Mouse (Mus musculus) forebrain, embryonic 16.5 days (tissue): ENCODE measurements at regions not wholly inside any gene's neighbourhood (a gene's known extent, or its start where the extent isn't known, plus 50 kb on each side); places are given as distances from the start of the nearest gene placed in this dataset.

Experiments
- ATAC-seq: fragments of 200-750 bp; cut with Nextera tagmentation; 2 replicates; pipeline ENCODE4 v1.8.0; 2017; ENCODE audit warnings: mild to moderate bottlenecking, moderate library complexity
- H3K27ac ChIP-seq: fragments of 300-500 bp; sonication (generic); 2 replicates; pipeline ENCODE4 v1.5.1; 2014; ENCODE audit warnings: low read length, control low read depth
- H3K27me3 ChIP-seq: fragments of 300-500 bp; sonication (generic); replicated peaks from 2 replicates; pipeline ENCODE4 v1.6.1; 2014; ENCODE audit warnings: low read length; ENCODE audit not compliant: control insufficient read depth, insufficient read depth
- H3K36me3 ChIP-seq: fragments of 300-500 bp; sonication (generic); 2 replicates; pipeline ENCODE4 v1.6.1; 2014; ENCODE audit not compliant: control insufficient read depth, insufficient read depth
- H3K4me1 ChIP-seq: fragments of 300-500 bp; sonication (generic); replicated peaks from 2 replicates; pipeline ENCODE4 v1.6.1; 2014; ENCODE audit warnings: low read length; ENCODE audit not compliant: control insufficient read depth, insufficient read depth
- H3K4me2 ChIP-seq: fragments of 300-500 bp; sonication (generic); 2 replicates; pipeline ENCODE4 v1.6.1; 2014; ENCODE audit warnings: mild to moderate bottlenecking, low read length, control low read depth
- H3K4me3 ChIP-seq: fragments of 300-500 bp; sonication (generic); replicated peaks from 2 replicates; pipeline ENCODE4 v1.5.1; 2014; ENCODE audit warnings: mild to moderate bottlenecking, low read length, control low read depth
- H3K9ac ChIP-seq: fragments of 300-500 bp; sonication (generic); replicated peaks from 2 replicates; pipeline ENCODE4 v1.6.1; 2014; ENCODE audit warnings: low read depth, low read length, control low read depth
- H3K9me3 ChIP-seq: fragments of 300-500 bp; sonication (generic); 2 replicates; pipeline ENCODE4 v1.6.1; 2016; ENCODE audit warnings: low read length; ENCODE audit not compliant: control insufficient read depth
- WGBS: fragments of 180-500 bp; shearing (Covaris S2); extraction: QIAGEN DNeasy Blood & Tissue Kit; methylation state at CpG from one replicate; pipeline ENCODE4 v1.1.7; 2014; 5-methylcytosine and 5-hydroxymethylcytosine counted together

DNA sequence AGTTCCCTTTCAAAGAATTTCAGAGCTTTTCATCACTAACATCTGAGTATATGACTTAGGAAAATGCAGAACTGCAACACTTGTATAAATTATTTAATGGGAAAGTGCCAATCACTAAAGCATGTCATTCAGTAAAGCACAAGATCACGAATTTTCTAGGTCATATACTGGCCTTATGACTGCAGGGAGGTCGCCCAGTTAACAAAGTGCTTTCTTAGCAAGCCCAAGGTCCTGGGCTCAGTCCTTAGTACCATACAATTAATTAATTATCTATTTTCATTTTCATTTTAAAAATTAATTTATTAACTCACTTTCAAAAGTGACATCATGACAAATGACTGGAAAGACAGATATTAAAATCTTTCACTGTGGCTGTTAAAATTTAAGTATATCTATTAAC lies 228.5 kb upstream of the Atp2b1 start:
- Histone ChIP-seq H3K9ac (no peak overlapping the region), H3K9me3 (no peaks in the 10 kb centered on the region; the same call in 1 of the 2 replicates), H3K27ac (no peak overlapping the region), H3K4me3 (no peak overlapping the region), H3K36me3 (no peaks in the 10 kb centered on the region), H3K4me2 (no peak overlapping the region), H3K27me3 (no peaks in the 10 kb centered on the region), H3K4me1 (no peaks in the 10 kb centered on the region)
- WGBS, result 76% methylated on average over 2 of the region's 2 CpGs
- no peak for ATAC-seq

DNA sequence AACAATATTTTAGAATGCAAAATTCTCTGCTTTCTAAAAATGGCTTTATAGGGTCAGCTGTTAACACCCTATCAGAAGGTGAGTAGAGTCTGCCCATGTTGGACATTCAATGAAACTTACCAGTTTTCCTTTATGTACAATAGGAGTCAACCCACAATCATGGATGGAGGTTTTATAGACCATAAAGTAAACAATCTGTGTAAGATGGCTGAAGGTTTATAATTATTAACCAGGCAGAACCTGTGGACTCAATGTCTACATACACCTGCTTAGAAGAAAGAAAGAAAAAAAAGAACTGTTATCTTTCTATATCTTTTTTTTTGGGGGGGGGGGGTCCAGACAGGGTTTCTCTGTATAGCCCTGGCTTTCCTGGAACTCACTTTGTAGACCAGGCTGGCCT lies 227.8 kb upstream of the Atp2b1 start:
- H3K9me3 ChIP-seq, result no peaks in the 10 kb centered on the region; the same call in 1 of the 2 replicates
- H3K27ac ChIP-seq, result no peak overlapping the region
- H3K4me3 ChIP-seq, result no peak overlapping the region
- no peak overlapping the region for H3K9ac ChIP-seq
- ATAC-seq, result no peak
- no peaks in the 10 kb centered on the region for H3K4me1 ChIP-seq
- no peaks in the 10 kb centered on the region for H3K27me3 ChIP-seq
- no peak overlapping the region for H3K4me2 ChIP-seq
- H3K36me3 ChIP-seq, result no peaks in the 10 kb centered on the region

DNA sequence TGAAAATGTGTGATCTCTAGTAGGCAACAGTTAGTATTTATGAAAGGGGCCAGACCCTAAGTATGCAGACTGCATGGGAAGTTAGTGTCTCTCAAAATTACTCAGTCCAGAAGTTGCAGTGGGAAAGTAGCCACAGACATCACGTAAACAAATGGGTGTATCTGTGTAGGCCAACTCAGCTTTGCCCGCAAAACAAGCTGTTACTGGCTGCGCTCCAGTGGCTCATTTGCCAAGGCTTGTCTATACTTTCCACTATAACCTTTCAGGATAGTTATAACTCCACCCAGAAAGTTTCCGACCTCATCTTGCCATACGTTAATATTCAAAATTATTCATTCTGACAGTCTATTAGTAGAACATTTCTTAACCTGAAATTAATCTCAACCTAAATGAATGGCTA lies 222.4 kb upstream of the Atp2b1 start:
- H3K4me3 ChIP-seq, result no peak overlapping the region
- no peaks in the 10 kb centered on the region for H3K27me3 ChIP-seq
- no peak for ATAC-seq
- H3K4me1 ChIP-seq, result no peaks in the 10 kb centered on the region
- no peaks in the 10 kb centered on the region for H3K9me3 ChIP-seq
- 79% methylated on average over 5 of the region's 5 CpGs for WGBS
- no peak overlapping the region for H3K27ac ChIP-seq
- H3K9ac ChIP-seq, result no peak overlapping the region
- no peaks in the 10 kb centered on the region for H3K36me3 ChIP-seq
- H3K4me2 ChIP-seq, result no peak overlapping the region

DNA sequence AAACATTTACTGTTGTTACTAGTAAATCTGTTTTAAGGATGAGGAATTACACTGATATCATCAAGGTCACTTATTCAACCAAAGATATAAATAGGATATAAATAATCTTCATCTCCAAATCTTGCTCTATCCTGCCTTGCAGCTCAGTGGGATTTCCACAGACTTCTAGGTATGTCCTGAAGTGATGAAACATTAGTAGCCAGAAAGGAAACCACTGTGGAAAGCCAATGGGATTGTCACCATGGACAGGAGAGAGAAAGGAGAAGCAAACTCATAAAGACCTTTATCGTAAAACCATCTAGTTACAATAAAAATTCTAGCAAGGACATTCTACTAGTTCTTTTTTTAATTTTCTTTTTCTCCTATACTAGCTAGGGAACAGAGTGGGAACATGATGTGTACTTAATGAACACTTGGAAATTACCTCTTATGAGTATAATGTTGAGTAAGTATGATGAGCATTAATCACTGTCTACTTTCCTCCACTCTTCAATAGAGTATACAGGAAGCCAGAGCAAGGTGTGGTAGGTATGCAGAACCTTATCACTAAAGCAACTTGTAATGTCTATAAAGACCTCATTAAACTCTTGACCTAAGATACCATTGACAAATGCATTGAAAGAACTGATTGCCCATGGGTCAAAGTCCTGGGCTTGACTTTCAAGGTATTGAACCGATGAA lies 219.4 kb upstream of the Atp2b1 start:
- whole genome bisulfite sequencing, result 100% methylated on average over 2 of the region's 2 CpGs

DNA sequence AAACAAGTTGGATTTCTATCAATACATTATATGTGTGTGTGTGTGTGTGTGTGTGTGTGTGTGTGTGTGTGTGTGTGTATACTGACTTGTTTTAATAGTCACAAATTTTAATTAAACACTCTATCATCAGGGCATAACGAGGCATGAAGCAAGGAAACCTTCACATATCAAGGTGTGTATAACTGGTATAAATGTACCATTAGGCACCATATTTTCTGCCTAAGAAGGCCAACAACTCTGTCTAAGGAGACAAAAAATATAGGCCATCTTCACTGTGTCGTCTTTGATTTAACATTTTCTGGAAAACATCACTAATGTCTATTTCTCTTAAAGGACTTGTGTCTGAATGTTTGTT lies 218.9 kb upstream of the Atp2b1 start:
- no peaks in the 10 kb centered on the region for H3K36me3 ChIP-seq

More for the DNA sequence above, 219.4 kb upstream of the Atp2b1 start:
- H3K27ac ChIP-seq, result no peak overlapping the region
- no peak overlapping the region for H3K4me2 ChIP-seq
- H3K9ac ChIP-seq, result no peak overlapping the region
- H3K4me3 ChIP-seq, result no peak overlapping the region
- H3K4me1 ChIP-seq, result no peaks in the 10 kb centered on the region
- no peaks in the 10 kb centered on the region for H3K9me3 ChIP-seq
- no peaks in the 10 kb centered on the region for H3K27me3 ChIP-seq
- no peaks in the 10 kb centered on the region for H3K36me3 ChIP-seq
- ATAC-seq, result no peak

DNA sequence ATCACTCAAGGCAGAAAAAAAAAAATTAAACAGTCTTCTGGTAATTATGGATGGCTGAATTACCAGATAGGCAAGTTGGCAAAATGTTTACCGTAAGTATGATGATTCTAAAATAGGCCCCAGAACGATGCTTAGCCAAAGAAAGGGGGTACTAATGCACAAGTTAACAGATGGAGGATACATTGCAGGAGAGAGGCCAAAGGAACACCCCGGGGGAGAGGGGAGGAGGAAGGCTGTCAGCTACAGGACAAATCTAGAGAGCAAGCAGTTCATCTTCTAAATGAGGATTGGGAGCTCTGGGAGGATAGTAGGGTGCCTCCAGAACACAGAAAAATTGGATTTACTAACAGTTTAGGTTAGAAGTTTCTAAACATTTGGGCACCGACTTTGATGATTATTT lies 216.3 kb upstream of the Atp2b1 start:
- Histone ChIP-seq H3K4me2 (no peak overlapping the region), H3K9me3 (no peaks in the 10 kb centered on the region), H3K36me3 (no peaks in the 10 kb centered on the region), H3K27ac (no peak overlapping the region), H3K27me3 (no peaks in the 10 kb centered on the region), H3K4me1 (no peaks in the 10 kb centered on the region), H3K9ac (no peak overlapping the region), H3K4me3 (no peak overlapping the region)
- 75% methylated on average over 4 of the region's 4 CpGs for WGBS
- no peak for ATAC-seq

More for the DNA sequence above, 218.9 kb upstream of the Atp2b1 start:
- WGBS, result 89% methylated on average over 2 of the region's 2 CpGs
- no peaks in the 10 kb centered on the region for H3K4me1 ChIP-seq
- H3K4me2 ChIP-seq, result no peak overlapping the region
- no peaks in the 10 kb centered on the region for H3K27me3 ChIP-seq
- H3K9me3 ChIP-seq, result no peaks in the 10 kb centered on the region
- no peak overlapping the region for H3K27ac ChIP-seq
- H3K4me3 ChIP-seq, result no peak overlapping the region
- ATAC-seq, result no peak
- no peak overlapping the region for H3K9ac ChIP-seq

- Histone ChIP-seq H3K9ac (no peak overlapping the region), H3K4me2 (no peak overlapping the region), H3K9me3 (no peaks in the 10 kb centered on the region), H3K36me3 (no peaks in the 10 kb centered on the region), H3K27ac (no peak overlapping the region), H3K27me3 (no peaks in the 10 kb centered on the region), H3K4me1 (no peaks in the 10 kb centered on the region), H3K4me3 (no peak overlapping the region)
- ATAC-seq, result no peak
- WGBS, result 94% methylated on average over 4 of the region's 4 CpGs
These were observed 214.6 kb upstream of the Atp2b1 start for GRCm38 (mm10) chr10:98699579-98699978.

- Histone ChIP-seq H3K9ac (no peak overlapping the region), H3K27ac (no peak overlapping the region), H3K4me3 (no peak overlapping the region), H3K27me3 (no peaks in the 10 kb centered on the region), H3K9me3 (no peaks in the 10 kb centered on the region), H3K36me3 (no peaks in the 10 kb centered on the region), H3K4me1 (no peaks in the 10 kb centered on the region), H3K4me2 (no peak overlapping the region)
- no peak for ATAC-seq
- WGBS, result 76% methylated on average over 4 of the region's 4 CpGs
These were observed 213.8 kb upstream of the Atp2b1 start for GRCm38 (mm10) chr10:98700407-98700806.

GRCm38 (mm10) chr10:98701285-98701684 lies 212.9 kb upstream of the Atp2b1 start:
- 79% methylated on average over 3 of the region's 3 CpGs for WGBS
- no peak overlapping the region for H3K9ac ChIP-seq
- no peaks in the 10 kb centered on the region for H3K4me1 ChIP-seq
- H3K27me3 ChIP-seq, result no peaks in the 10 kb centered on the region
- no peak overlapping the region for H3K27ac ChIP-seq
- H3K9me3 ChIP-seq, result no peaks in the 10 kb centered on the region
- ATAC-seq, result no peak
- no peak overlapping the region for H3K4me3 ChIP-seq
- H3K4me2 ChIP-seq, result no peak overlapping the region
- H3K36me3 ChIP-seq, result no peaks in the 10 kb centered on the region
